Mouse (Mus musculus) cerebellum, adult 9-11 months (tissue): ENCODE data around the gene Dnajb2.
"Not testable (repeated sequence)": the region's sequence is repeated elsewhere in the genome, so short reads cannot be mapped to it uniquely, and the experiment has no call there.

Experiments used
- DNase-seq: peaks from one replicate; pipeline ENCODE4 v3.0.0; 2022

Gene Dnajb2

GRCm38 (mm10) chr1:75219531-75219930, 16.7 kb upstream of the Dnajb2 start, which contains the start of gene Tuba4a:
Gene Tuba4a (minus strand): TSS chr1:75219865.
- no peak for DNase-seq

GRCm38 (mm10) chr1:75221538-75221937, 14.7 kb upstream of the Dnajb2 start:
- no peak for DNase-seq

GRCm38 (mm10) chr1:75222926-75223325, 13.3 kb upstream of the Dnajb2 start:
- DNase-seq, result no peak

- no peak for DNase-seq
Measured at GRCm38 (mm10) chr1:75223532-75223931, 12.7 kb upstream of the Dnajb2 start.

- no peak for DNase-seq
Measured at GRCm38 (mm10) chr1:75225473-75225872, 10.7 kb upstream of the Dnajb2 start.

- DNase-seq, result no peak
Measured at GRCm38 (mm10) chr1:75226138-75226537, 10.1 kb upstream of the Dnajb2 start.

- DNase-seq, result no peak
Measured at GRCm38 (mm10) chr1:75227653-75228052, 8.6 kb upstream of the Dnajb2 start.

GRCm38 (mm10) chr1:75229158-75229557, 7.0 kb upstream of the Dnajb2 start:
- no peak for DNase-seq

GRCm38 (mm10) chr1:75230335-75230994, 5.7 kb upstream of the Dnajb2 start:
- DNase-seq, result no peak

- peak; percentile 10 for DNase-seq
Measured at GRCm38 (mm10) chr1:75231224-75231623, 5.0 kb upstream of the Dnajb2 start.

- DNase-seq, result no peak
Measured at GRCm38 (mm10) chr1:75231664-75232152, 4.5 kb upstream of the Dnajb2 start, which contains the start of gene A630095N17Rik. Gene A630095N17Rik (minus strand): TSS chr1:75232102.

GRCm38 (mm10) chr1:75232489-75232888, 3.7 kb upstream of the Dnajb2 start:
- not testable (repeated sequence) for DNase-seq

GRCm38 (mm10) chr1:75234606-75235005, 1.6 kb upstream of the Dnajb2 start:
- peak; percentile 87 for DNase-seq

GRCm38 (mm10) chr1:75239591-75239990, 3.4 kb downstream of the Dnajb2 start:
- DNase-seq, result peak; percentile 67

GRCm38 (mm10) chr1:75243411-75243810, 7.2 kb downstream of the Dnajb2 start:
- DNase-seq, result peak; percentile 53

- peak; percentile 42 for DNase-seq
Measured at GRCm38 (mm10) chr1:75244175-75244826, 8.1 kb downstream of the Dnajb2 start.

- DNase-seq, result peak; percentile 69
Measured at GRCm38 (mm10) chr1:75244836-75245235, 8.6 kb downstream of the Dnajb2 start.

GRCm38 (mm10) chr1:75247071-75247930, 11.1 kb downstream of the Dnajb2 start:
- peak; percentile 52 for DNase-seq

GRCm38 (mm10) chr1:75248041-75248772, 12.0 kb downstream of the Dnajb2 start:
- DNase-seq, result peak; percentile 68

- peak; percentile 81 for DNase-seq
Measured at GRCm38 (mm10) chr1:75250498-75250897, 14.3 kb downstream of the Dnajb2 start.

- peak; percentile 91 for DNase-seq
Measured at GRCm38 (mm10) chr1:75251112-75251970, 15.1 kb downstream of the Dnajb2 start.
